Mouse (Mus musculus) embryonic fibroblast, embryonic 13.5 days (primary cell): ENCODE results near the gene Serpina12.

Experiments used
- CTCF ChIP-seq: IDR thresholded peaks from 2 replicates; pipeline ENCODE4 v1.5.1; 2011; ENCODE audit warnings: mild to moderate bottlenecking, control low read depth, low read length, moderate library complexity, borderline replicate concordance; ENCODE audit not compliant: insufficient read depth
- POLR2A ChIP-seq: IDR thresholded peaks from 2 replicates; pipeline ENCODE4 v1.6.1; 2011; ENCODE audit warnings: low read depth, mild to moderate bottlenecking, control low read depth, low read length, moderate library complexity

GRCm38 (mm10) chr12:104069620-104070019 is 25.4 kb upstream of the Serpina12 start:
- TF ChIP-seq CTCF: peak; percentile 84
- no peak for TF ChIP-seq POLR2A
